Mouse (Mus musculus): ENCODE results near the gene Cdh15.

DNA sequence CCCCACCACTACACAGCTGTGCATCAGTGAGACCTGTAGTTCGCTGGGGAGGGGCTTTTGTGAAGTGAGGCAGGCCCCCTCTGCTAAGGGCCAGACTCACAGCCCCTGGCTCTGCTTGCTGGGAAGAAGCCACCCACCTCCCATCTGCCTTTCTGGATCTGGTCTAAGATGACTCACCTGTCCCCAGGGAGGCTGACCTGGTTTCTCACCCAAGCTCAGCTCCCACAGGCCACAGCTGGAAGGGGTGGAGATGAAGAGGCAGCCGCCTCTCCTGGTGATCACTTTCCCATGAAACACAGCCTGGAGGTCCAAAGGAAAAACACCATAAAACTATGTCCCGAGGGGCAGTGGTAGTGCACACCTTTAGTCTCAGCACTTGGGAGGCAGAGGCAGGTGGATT, 18.4 kb upstream of the Cdh15 start:
- TF ChIP-seq CHD2 (IDR thresholded peaks at IDR 0.05; ENCODE audit: low read depth, low read length) (no peak), HCFC1 (IDR thresholded peaks at IDR 0.05; ENCODE audit: borderline replicate concordance, insufficient read depth, low read length) (no peak), ZC3H11A (IDR thresholded peaks at IDR 0.05; ENCODE audit: borderline replicate concordance, low read depth, low read length) (no peak), MAFK (IDR thresholded peaks at IDR 0.05; ENCODE audit: insufficient read depth, low read depth, low read length) (no peak)
